ENCODE assay signal across 9 mouse cellular contexts in the genomic region with DNA sequence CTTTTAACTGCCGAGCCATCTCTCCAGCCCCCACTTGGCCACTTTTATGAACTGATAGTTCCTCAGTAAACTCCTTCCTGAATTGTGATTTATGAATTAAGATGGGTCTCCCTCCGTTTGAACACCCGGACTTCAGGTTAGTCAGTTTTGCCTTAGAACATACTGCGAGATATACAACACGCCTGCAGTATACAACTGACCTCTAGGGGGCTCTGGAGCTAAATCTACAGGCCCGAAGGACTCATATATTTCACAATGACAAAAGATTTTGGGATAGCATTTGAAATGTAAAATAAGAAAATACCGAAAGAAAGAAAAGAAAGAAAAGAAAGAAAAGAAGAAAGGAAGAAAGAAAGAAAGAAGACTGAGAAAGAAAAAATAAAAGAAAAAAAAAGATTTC. TPM values are rescaled to one million over a fixed set of nuclear protein-coding genes. Genes with fewer than 3 reads are reported as not detected.
DNase-seq lines count a peak whose midpoint lies in the region; ATAC-seq and TF ChIP-seq lines count a peak whose summit lies in the region.
"Had no signal": no experiment of that assay in that cellular context is flagged by ENCODE, and none has a peak within 500 bp of the region (broad histone marks: within the 10 kb centered on the region; RNA-seq: fewer than 3 reads in every experiment).

No protein-coding gene starts in this region.

- peak; percentile 55 to 84 (median 69) for TF ChIP-seq CTCF in MEL (IDR thresholded peaks at IDR 0.05 in 2 of 3, conservative IDR thresholded peaks at IDR 0.05 in 1 of 3; ENCODE audit: control insufficient read depth in 1 of 3, insufficient read depth in 1 of 3, low read depth in 2 of 3, low read length in 3 of 3, poor library complexity in 1 of 3, severe bottlenecking in 1 of 3)

- TF ChIP-seq EP300 in MEL (IDR thresholded peaks at IDR 0.05; ENCODE audit: low read depth in 1 of 2, low read length in 2 of 2), result no peak

- no peak overlapping the region for H3K27ac ChIP-seq in hindbrain, embryonic 14.5 days
- no peak overlapping the region for H3K27ac ChIP-seq in hindbrain, embryonic 12.5 days
- no peak overlapping the region for H3K27ac ChIP-seq in MEL (ENCODE audit: control insufficient read depth, low read depth, low read length)
- H3K27ac ChIP-seq: embryonic facial prominence, embryonic 13.5 days had no signal

- WGBS in hindbrain, embryonic 14.5 days, result 43% methylated on average over 7 of the region's 7 CpGs
- WGBS in hindbrain, embryonic 12.5 days, result 40% methylated on average over 7 of the region's 7 CpGs

- DNase-seq in hindbrain, embryonic 14.5 days (ENCODE audit: low spot score), result peak; percentile 79
- peak; percentile 86 for DNase-seq in MEL (ENCODE audit: low read depth, low spot score)
- peak; percentile 68 for DNase-seq in c-Kit-positive CD71-positive TER-119-positive erythroid progenitor cells, embryonic 14.5 days (ENCODE audit: low spot score)
- DNase-seq in gastrocnemius, adult 8-10 months (ENCODE audit: low spot score in 2 of 2), result peak; percentile 49 to 53
- DNase-seq in left cerebral cortex, adult 18-20 months (ENCODE audit: low spot score in 2 of 2), result peak; percentile 61 to 80
- DNase-seq in retina, adult 2 months (ENCODE audit: low read depth, low spot score), result peak; percentile 32
- peak; percentile 64 to 78 for DNase-seq in thymus, postnatal 36 days

- TF ChIP-seq RAD21 in MEL (IDR thresholded peaks at IDR 0.05; ENCODE audit: low read depth, low read length), result peak; percentile 51

- H3K4me1 ChIP-seq in hindbrain, embryonic 14.5 days (replicated peaks; ENCODE audit: control insufficient read depth, insufficient read depth, low read length), result no peaks in the 10 kb centered on the region
- H3K4me1 ChIP-seq in hindbrain, embryonic 12.5 days, result 0 out of 2 replicates have a peak, but pooled peaks cover 4% of the 10 kb centered on the region
- peaks cover 3 to 9% of the 10 kb centered on the region in 2 experiments; a peak in 3 of 4 replicates for H3K4me1 ChIP-seq in MEL (ENCODE audit: control insufficient read depth in 1 of 2, insufficient read depth in 2 of 2, low read length in 2 of 2)
- H3K4me1 ChIP-seq: embryonic facial prominence, embryonic 13.5 days had no signal

- H3K9me3 ChIP-seq in hindbrain, embryonic 14.5 days (ENCODE audit: control insufficient read depth, low read length), result no peaks in the 10 kb centered on the region
- no peaks in the 10 kb centered on the region for H3K9me3 ChIP-seq in hindbrain, embryonic 12.5 days (replicated peaks)
- no peaks in the 10 kb centered on the region for H3K9me3 ChIP-seq in MEL (replicated peaks; ENCODE audit: insufficient read depth, low read length)
- H3K9me3 ChIP-seq: embryonic facial prominence, embryonic 13.5 days had no signal

- peaks cover 17% of the 10 kb centered on the region; the same call in 1 of the 2 replicates for H3K27me3 ChIP-seq in hindbrain, embryonic 14.5 days (ENCODE audit: control insufficient read depth, insufficient read depth, low read length)
- H3K27me3 ChIP-seq in hindbrain, embryonic 12.5 days, result peaks cover 20% of the 10 kb centered on the region
- no peaks in the 10 kb centered on the region for H3K27me3 ChIP-seq in MEL (ENCODE audit: control insufficient read depth in 1 of 2, insufficient read depth in 2 of 2, low read length in 2 of 2)

- no peak overlapping the region for H3K4me2 ChIP-seq in hindbrain, embryonic 14.5 days (replicated peaks)
- no peak overlapping the region for H3K4me2 ChIP-seq in hindbrain, embryonic 12.5 days (replicated peaks)

- H3K36me3 ChIP-seq in hindbrain, embryonic 14.5 days (replicated peaks; ENCODE audit: control insufficient read depth, insufficient read depth), result no peaks in the 10 kb centered on the region
- H3K36me3 ChIP-seq in hindbrain, embryonic 12.5 days, result no peaks in the 10 kb centered on the region
- peaks cover 0 to 6% of the 10 kb centered on the region in 2 experiments; a peak in 2 of 4 replicates for H3K36me3 ChIP-seq in MEL (ENCODE audit: control insufficient read depth in 1 of 2, insufficient read depth in 2 of 2, low read length in 2 of 2)
- H3K36me3 ChIP-seq: embryonic facial prominence, embryonic 13.5 days had no signal

- no peak for ATAC-seq in hindbrain, embryonic 14.5 days (ENCODE audit: low FRiP score)
- no peak for ATAC-seq in hindbrain, embryonic 12.5 days (ENCODE audit: low FRiP score)

- no peak overlapping the region for H3K4me3 ChIP-seq in hindbrain, embryonic 14.5 days (replicated peaks; ENCODE audit: low read length)
- H3K4me3 ChIP-seq in hindbrain, embryonic 12.5 days, result no peak overlapping the region
- no peak overlapping the region for H3K4me3 ChIP-seq in MEL (ENCODE audit: control insufficient read depth in 1 of 2, insufficient read depth in 1 of 2, low read depth in 2 of 2, low read length in 2 of 2)
- H3K4me3 ChIP-seq: embryonic facial prominence, embryonic 13.5 days had no signal

- no peak overlapping the region for H3K9ac ChIP-seq in hindbrain, embryonic 14.5 days
- no peak overlapping the region for H3K9ac ChIP-seq in hindbrain, embryonic 12.5 days
- no peak overlapping the region for H3K9ac ChIP-seq in MEL (ENCODE audit: control insufficient read depth, low read depth, low read length, poor library complexity, severe bottlenecking)
- H3K9ac ChIP-seq: embryonic facial prominence, embryonic 13.5 days had no signal

- no peaks in the 10 kb centered on the region for H3K79me2 ChIP-seq in MEL (ENCODE audit: control insufficient read depth, insufficient read depth, low read length, poor library complexity)

- no peak for TF ChIP-seq POLR2A in MEL (IDR thresholded peaks at IDR 0.05; ENCODE audit: control insufficient read depth in 1 of 2, insufficient read depth in 1 of 2, low read depth in 1 of 2, low read length in 2 of 2, poor library complexity in 1 of 2)

TF ChIP-seq in MEL, 35 proteins besides CTCF, POLR2A, EP300 and RAD21:
- TF ChIP-seq SMC3 (IDR thresholded peaks at IDR 0.05; ENCODE audit: low read depth, low read length) (peak; percentile 56), ZMIZ1 (IDR thresholded peaks at IDR 0.05; ENCODE audit: low read depth, low read length) (no peak), ZC3H11A (IDR thresholded peaks at IDR 0.05; ENCODE audit: low read depth, low read length) (peak; percentile 35), TCF12 (IDR thresholded peaks at IDR 0.05; ENCODE audit: low read depth, low read length) (no peak), MAZ (IDR thresholded peaks at IDR 0.05; ENCODE audit: low read depth, low read length) (no peak), BHLHE40 (IDR thresholded peaks at IDR 0.05; ENCODE audit: borderline replicate concordance, low read depth, low read length) (no peak)

RNA-seq across cellular contexts. Expression of gene H2-Oa, which starts 16.9 kb away (rescaled TPM):
- polyA plus RNA-seq in hindbrain, embryonic 14.5 days (2014; fragmentation: Nextera tagmentation; extraction: Ambion mirVana), result 0.29 TPM in 1 of 2 replicates, not detected in the other
- 0.29 and 0.39 TPM in 2 replicates for polyA plus RNA-seq in hindbrain, embryonic 12.5 days (2016; fragmentation: Nextera tagmentation; extraction: Ambion mirVana)
- total RNA-seq in MEL (2012; rRNA removed), result 2.2 and 2.6 TPM in 2 replicates
- 1 to 10 TPM in 1 of 2 experiments, not detected in 1; 3.9 TPM for polyA plus RNA-seq in MEL (2012; ENCODE audit: insufficient read depth in 1 of 2, insufficient read length in 2 of 2, low read depth in 1 of 2, low replicate concordance in 2 of 2, missing spikeins in 1 of 2)
- not detected for total RNA-seq in gastrocnemius, adult 8-10 months (2022)
- not detected for total RNA-seq in left cerebral cortex, adult 18-20 months (2021)

RNA-seq across cellular contexts. Expression of gene Col11a2, which starts 36.0 kb away (rescaled TPM):
- polyA plus RNA-seq in hindbrain, embryonic 14.5 days (2014; fragmentation: Nextera tagmentation; extraction: Ambion mirVana), result 2.7 and 3.4 TPM in 2 replicates
- polyA plus RNA-seq in hindbrain, embryonic 12.5 days (2016; fragmentation: Nextera tagmentation; extraction: Ambion mirVana), result 7.8 and 18.0 TPM in 2 replicates
- total RNA-seq in MEL (2012; rRNA removed), result 4.6 and 4.8 TPM in 2 replicates
- 10 to 100 TPM in 1 of 2 experiments, not detected in 1; 14.5 TPM for polyA plus RNA-seq in MEL (2012; ENCODE audit: insufficient read depth in 1 of 2, insufficient read length in 2 of 2, low read depth in 1 of 2, low replicate concordance in 2 of 2, missing spikeins in 1 of 2)
- total RNA-seq in gastrocnemius, adult 8-10 months (2022), result 1 to 10 TPM; 2.5 to 4.8 (median 3.9) TPM
- 10 to 100 TPM; 14.5 to 14.6 TPM for total RNA-seq in left cerebral cortex, adult 18-20 months (2021)

RNA-seq across cellular contexts. Expression of gene Rxrb, which starts 43.7 kb away (rescaled TPM):
- 32.2 and 34.5 TPM in 2 replicates for polyA plus RNA-seq in hindbrain, embryonic 14.5 days (2014; fragmentation: Nextera tagmentation; extraction: Ambion mirVana)
- polyA plus RNA-seq in hindbrain, embryonic 12.5 days (2016; fragmentation: Nextera tagmentation; extraction: Ambion mirVana), result 64.9 and 68.3 TPM in 2 replicates
- total RNA-seq in MEL (2012; rRNA removed), result 37.2 and 37.6 TPM in 2 replicates
- polyA plus RNA-seq in MEL (2012; ENCODE audit: insufficient read depth in 1 of 2, insufficient read length in 2 of 2, low read depth in 1 of 2, low replicate concordance in 2 of 2, missing spikeins in 1 of 2), result 10 to 100 TPM in 1 of 2 experiments, not detected in 1; 63.4 TPM
- 10 to 100 TPM; 36.8 to 39.3 (median 38.8) TPM for total RNA-seq in gastrocnemius, adult 8-10 months (2022)
- 10 to 100 TPM; 80.6 to 84.1 TPM for total RNA-seq in left cerebral cortex, adult 18-20 months (2021)

RNA-seq across cellular contexts. Expression of gene Slc39a7, which starts 43.8 kb away (rescaled TPM):
- polyA plus RNA-seq in hindbrain, embryonic 14.5 days (2014; fragmentation: Nextera tagmentation; extraction: Ambion mirVana), result 87.1 and 97.0 TPM in 2 replicates
- 179 and 187 TPM in 2 replicates for polyA plus RNA-seq in hindbrain, embryonic 12.5 days (2016; fragmentation: Nextera tagmentation; extraction: Ambion mirVana)
- 125 and 152 TPM in 2 replicates for total RNA-seq in MEL (2012; rRNA removed)
- polyA plus RNA-seq in MEL (2012; ENCODE audit: insufficient read depth in 1 of 2, insufficient read length in 2 of 2, low read depth in 1 of 2, low replicate concordance in 2 of 2, missing spikeins in 1 of 2), result 100 to 1,000 TPM in 1 of 2 experiments, not detected in 1; 150 TPM
- total RNA-seq in gastrocnemius, adult 8-10 months (2022), result 10 to 100 TPM; 44.2 to 63.5 (median 49.3) TPM
- total RNA-seq in left cerebral cortex, adult 18-20 months (2021), result 100 to 1,000 TPM in 1 of 2 experiments, 10 to 100 TPM in 1; 96.1 to 101 TPM

RNA-seq across cellular contexts. Expression of gene H2-DMa, which starts 44.1 kb away (rescaled TPM):
- polyA plus RNA-seq in hindbrain, embryonic 14.5 days (2014; fragmentation: Nextera tagmentation; extraction: Ambion mirVana), result 19.2 and 20.2 TPM in 2 replicates
- polyA plus RNA-seq in hindbrain, embryonic 12.5 days (2016; fragmentation: Nextera tagmentation; extraction: Ambion mirVana), result 13.1 and 14.2 TPM in 2 replicates
- 26.1 and 38.3 TPM in 2 replicates for total RNA-seq in MEL (2012; rRNA removed)
- 10 to 100 TPM in 1 of 2 experiments, not detected in 1; 38.7 TPM for polyA plus RNA-seq in MEL (2012; ENCODE audit: insufficient read depth in 1 of 2, insufficient read length in 2 of 2, low read depth in 1 of 2, low replicate concordance in 2 of 2, missing spikeins in 1 of 2)
- total RNA-seq in gastrocnemius, adult 8-10 months (2022), result 1 to 10 TPM; 3.0 to 4.6 (median 4.0) TPM
- total RNA-seq in left cerebral cortex, adult 18-20 months (2021), result 10 to 100 TPM; 22.3 to 26.5 TPM

Comparison
In these comparisons a context has a peak if more than half of its experiments do, and no peak if none do; other contexts are left out.
1. DNase-seq: peak in every context shown above with its lines; median percentile 86 in MEL; 79 in hindbrain, embryonic 14.5 days; 71 in thymus, postnatal 36 days; 70 in left cerebral cortex, adult 18-20 months; 68 in c-Kit-positive CD71-positive TER-119-positive erythroid progenitor cells, embryonic 14.5 days; 51 in gastrocnemius, adult 8-10 months; 32 in retina, adult 2 months.